Mouse (Mus musculus) olfactory bulb, adult 2 months (tissue): ENCODE results near the gene Mrtfb. TPM values are rescaled to one million over a fixed set of nuclear protein-coding genes. Genes with fewer than 3 reads are reported as not detected.

Experiments
- H3K27ac ChIP-seq: fragments of 200-500 bp; 2 replicates; pipeline ENCODE4 v1.5.1; 2012; ENCODE audit warnings: low read depth, low read length; ENCODE audit not compliant: insufficient read depth
- H3K4me1 ChIP-seq: fragments of 200-500 bp; 2 replicates; pipeline ENCODE4 v1.6.1; 2012; ENCODE audit warnings: low read length; ENCODE audit not compliant: control insufficient read depth, insufficient read depth
- H3K4me3 ChIP-seq: fragments of 200-500 bp; 2 replicates; pipeline ENCODE4 v1.5.1; 2012; ENCODE audit warnings: mild to moderate bottlenecking, low read depth, low read length, moderate library complexity; ENCODE audit not compliant: insufficient read depth
- CTCF ChIP-seq: fragments of 200-500 bp; IDR thresholded peaks from 2 replicates; pipeline ENCODE4 v1.5.1; 2012; ENCODE audit warnings: low read depth, mild to moderate bottlenecking, low read length, moderate library complexity; ENCODE audit not compliant: insufficient read depth
- POLR2A ChIP-seq: fragments of 200-500 bp; IDR thresholded peaks from 2 replicates; pipeline ENCODE4 v1.6.1; 2012; ENCODE audit warnings: mild to moderate bottlenecking, low read depth, low read length, moderate library complexity; ENCODE audit not compliant: insufficient read depth
- WGBS: fragments of 180-500 bp; shearing (Covaris S2); methylation state at CpG from one replicate; pipeline ENCODE4 v1.1.7; 2018; 5-methylcytosine and 5-hydroxymethylcytosine counted together
- polyA plus RNA-seq: library from polyadenylated mRNA; stranded (reverse); fragments of >200 nt; gene quantifications from 2 replicates; pipeline ENCODE4 v1.2.4, GENCODE M21; 2012; ENCODE audit warnings: low replicate concordance; ENCODE audit not compliant: missing spikeins, insufficient read depth, insufficient read length

The Mrtfb gene
- polyA plus RNA-seq, 1 experiment = 36.5 TPM

- TF ChIP-seq CTCF = no peak
- TF ChIP-seq POLR2A = no peak
- Histone ChIP-seq H3K4me1 (peaks cover 4% of the 10 kb centered on the region; the same call in 1 of the 2 replicates), H3K4me3 (no peak overlapping the region), H3K27ac (no peak overlapping the region)
Measured at GRCm38 (mm10) chr16:13458556-13458955, 202.3 kb downstream of the Mrtfb start.

GRCm38 (mm10) chr16:13460071-13460470, 203.8 kb downstream of the Mrtfb start:
- H3K4me3 ChIP-seq = no peak overlapping the region
- H3K4me1 ChIP-seq = peaks cover 4% of the 10 kb centered on the region; the same call in 1 of the 2 replicates
- no peak for TF ChIP-seq CTCF
- no peak for TF ChIP-seq POLR2A
- H3K27ac ChIP-seq = no peak overlapping the region
- 65% methylated on average over 1 of the region's 1 CpGs for WGBS

GRCm38 (mm10) chr16:13460777-13461408, 204.6 kb downstream of the Mrtfb start:
- WGBS = 61% methylated on average over 3 of the region's 3 CpGs
- TF ChIP-seq POLR2A = no peak
- TF ChIP-seq CTCF = no peak

GRCm38 (mm10) chr16:13464662-13465061, 208.4 kb downstream of the Mrtfb start:
- Histone ChIP-seq H3K27ac (no peak overlapping the region), H3K4me1 (peaks cover 4% of the 10 kb centered on the region; the same call in 1 of the 2 replicates), H3K4me3 (no peak overlapping the region)
- TF ChIP-seq POLR2A = no peak
- TF ChIP-seq CTCF = no peak
- WGBS = 87% methylated on average over 5 of the region's 5 CpGs

More at GRCm38 (mm10) chr16:13460777-13461408, 204.6 kb downstream of the Mrtfb start:
- Histone ChIP-seq H3K27ac (no peak overlapping the region), H3K4me3 (no peak overlapping the region), H3K4me1 (peaks cover 4% of the 10 kb centered on the region; the same call in 1 of the 2 replicates)

Other genes with a start within 250 kb of the Mrtfb start
- not detected in 2 replicates for gene Ercc4, start 146.8 kb upstream of the Mrtfb start, polyA plus RNA-seq